Mouse (Mus musculus) cerebral cortex, adult 2 months (tissue): ENCODE data around the gene 4921507P07Rik.

Experiments used
- WGBS: fragments of 180-500 bp; shearing (Covaris S2); methylation state at CpG from one replicate; pipeline ENCODE4 v1.1.7; 2018; 5-methylcytosine and 5-hydroxymethylcytosine counted together

Gene 4921507P07Rik

GRCm38 (mm10) chr6:50596301-50597211 is at the start of gene 4921507P07Rik:
4921507P07Rik (minus strand) TSS chr6:50596632.
- WGBS: 1% methylated on average over 55 of the region's 62 CpGs

DNA sequence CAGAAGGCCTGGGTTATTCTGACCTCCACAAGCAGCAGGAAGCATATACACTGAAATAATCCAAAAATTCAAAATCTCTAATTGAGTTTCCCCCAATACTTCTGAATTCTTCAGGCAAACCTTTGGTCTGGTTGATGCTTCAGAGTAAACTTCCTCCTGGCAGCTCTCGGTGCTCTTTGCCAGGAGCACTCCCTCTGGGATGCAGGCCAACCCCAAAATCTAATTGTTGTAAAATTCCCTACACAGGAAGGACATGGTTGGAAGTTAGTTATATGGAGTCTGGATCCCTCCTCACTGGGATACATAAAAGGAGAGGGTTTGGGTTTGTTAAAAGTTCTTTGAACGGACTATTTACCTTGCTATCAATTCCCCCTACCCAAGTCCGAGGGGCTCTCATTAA is 48.3 kb upstream of the 4921507P07Rik start:
- WGBS: 63% methylated on average over 3 of the region's 3 CpGs

DNA sequence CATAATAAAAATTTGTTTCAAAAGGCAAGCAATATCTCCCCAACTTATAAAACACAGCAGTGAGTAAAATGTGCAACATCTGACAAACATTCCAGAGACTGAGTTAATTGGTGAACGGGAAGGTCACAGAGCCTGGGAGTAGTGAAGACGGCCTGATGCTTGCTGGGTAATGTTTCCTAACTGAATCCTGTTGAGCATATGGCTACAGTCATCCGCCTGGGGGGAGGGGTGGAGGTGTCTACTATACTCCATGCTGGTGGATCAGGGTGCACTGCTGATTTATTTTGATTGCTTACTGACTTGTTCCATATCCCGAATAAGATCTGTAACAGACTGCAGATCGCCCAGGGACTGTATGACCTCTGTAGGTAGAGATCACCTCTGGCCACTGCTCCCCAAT is 45.5 kb upstream of the 4921507P07Rik start:
- WGBS: 80% methylated on average over 5 of the region's 5 CpGs

DNA sequence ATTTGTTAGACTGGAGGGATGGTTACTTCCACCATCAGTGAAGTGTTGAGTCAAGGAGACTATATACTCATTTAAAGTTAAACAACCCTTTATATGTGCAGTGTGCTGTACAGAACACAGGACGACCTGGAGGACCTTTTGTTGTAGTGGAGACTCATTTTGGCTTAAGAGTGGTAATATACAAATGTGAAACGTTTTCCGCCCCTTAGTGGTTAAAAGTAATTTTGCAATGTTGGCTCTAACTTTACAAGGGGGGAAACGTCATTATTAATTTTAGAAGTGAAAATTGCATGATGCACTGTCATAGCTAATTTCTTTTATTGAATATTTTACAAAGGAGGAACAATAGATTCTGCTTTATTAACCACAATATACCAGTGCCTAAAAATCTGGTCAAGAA is 43.9 kb upstream of the 4921507P07Rik start:
- WGBS: 79% methylated on average over 4 of the region's 4 CpGs

DNA sequence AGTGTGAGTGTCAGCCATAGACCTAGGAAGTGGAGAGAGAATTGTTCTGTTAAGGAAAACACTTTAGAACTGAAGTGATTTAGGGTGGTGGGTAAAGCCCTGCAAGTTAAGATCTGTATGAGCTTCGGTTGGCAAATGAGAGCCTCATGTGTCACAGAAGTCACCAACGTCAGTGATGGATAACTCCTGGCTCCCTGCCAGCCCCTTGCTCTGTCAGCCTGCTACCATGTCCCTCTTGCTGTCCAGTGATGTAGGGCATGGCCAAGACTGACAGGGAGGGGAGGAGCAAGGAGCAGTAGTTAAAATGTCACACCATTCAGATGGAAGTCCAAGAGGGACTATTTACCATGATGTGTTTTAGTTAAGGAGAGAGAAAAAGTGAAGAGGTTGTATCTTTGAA is 43.2 kb upstream of the 4921507P07Rik start:
- 53% methylated on average over 2 of the region's 2 CpGs for WGBS

DNA sequence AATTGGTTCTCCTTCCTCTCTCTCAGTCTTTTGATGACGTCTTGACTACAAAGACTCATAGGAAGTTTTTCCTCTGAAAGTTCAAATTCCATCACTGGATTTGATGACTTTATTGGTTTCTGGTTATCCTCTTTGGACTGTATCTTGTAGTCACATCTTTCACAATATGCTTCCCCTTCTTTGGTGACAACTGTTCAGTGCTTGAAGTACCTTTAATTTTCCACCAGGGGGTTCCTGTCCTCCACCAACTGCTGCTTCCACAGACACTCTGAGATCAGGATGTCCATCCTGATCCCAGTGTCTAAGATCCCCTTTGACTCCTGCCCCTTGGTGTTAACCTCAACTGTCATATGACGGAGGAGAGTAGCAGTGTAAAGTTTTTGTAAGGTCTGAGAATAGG is 29.7 kb upstream of the 4921507P07Rik start:
- 65% methylated on average over 2 of the region's 2 CpGs for WGBS

DNA sequence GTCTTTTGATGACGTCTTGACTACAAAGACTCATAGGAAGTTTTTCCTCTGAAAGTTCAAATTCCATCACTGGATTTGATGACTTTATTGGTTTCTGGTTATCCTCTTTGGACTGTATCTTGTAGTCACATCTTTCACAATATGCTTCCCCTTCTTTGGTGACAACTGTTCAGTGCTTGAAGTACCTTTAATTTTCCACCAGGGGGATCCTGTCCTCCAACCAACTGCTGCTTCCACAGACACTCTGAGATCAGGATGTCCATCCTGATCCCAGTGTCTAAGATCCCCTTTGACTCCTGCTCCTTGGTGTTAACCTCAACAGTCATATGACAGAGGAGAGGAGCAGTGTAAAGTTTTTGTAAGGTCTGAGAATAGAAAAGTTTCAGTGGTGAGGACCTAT is 21.8 kb upstream of the 4921507P07Rik start:
- 75% methylated on average over 1 of the region's 1 CpGs for WGBS

GRCm38 (mm10) chr6:50601620-50602019 is 5.2 kb upstream of the 4921507P07Rik start:
- WGBS: 45% methylated on average over 4 of the region's 4 CpGs

DNA sequence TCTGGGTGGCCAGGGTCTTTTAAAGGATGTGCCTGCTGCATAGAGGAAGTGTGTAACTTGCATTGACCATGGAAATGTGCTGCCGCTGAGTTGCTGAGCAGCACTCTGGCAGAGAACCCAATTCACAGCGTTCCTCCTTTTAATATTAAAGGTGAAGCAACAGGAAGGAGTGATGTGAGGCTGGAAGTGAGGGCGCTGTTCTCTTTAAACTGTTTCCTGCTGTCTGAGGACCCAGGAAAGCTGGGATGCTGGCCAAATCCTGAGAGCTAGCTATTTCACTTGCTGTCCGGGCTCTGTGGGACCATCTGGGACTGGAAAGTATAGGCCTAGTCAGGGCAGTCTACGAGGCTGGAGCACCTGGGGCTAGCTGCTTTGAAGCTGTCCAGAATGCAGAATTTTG is 2.1 kb upstream of the 4921507P07Rik start:
- WGBS: 43% methylated on average over 5 of the region's 5 CpGs

GRCm38 (mm10) chr6:50594372-50594771 is 2.1 kb downstream of the 4921507P07Rik start:
- 89% methylated on average over 2 of the region's 2 CpGs for WGBS

DNA sequence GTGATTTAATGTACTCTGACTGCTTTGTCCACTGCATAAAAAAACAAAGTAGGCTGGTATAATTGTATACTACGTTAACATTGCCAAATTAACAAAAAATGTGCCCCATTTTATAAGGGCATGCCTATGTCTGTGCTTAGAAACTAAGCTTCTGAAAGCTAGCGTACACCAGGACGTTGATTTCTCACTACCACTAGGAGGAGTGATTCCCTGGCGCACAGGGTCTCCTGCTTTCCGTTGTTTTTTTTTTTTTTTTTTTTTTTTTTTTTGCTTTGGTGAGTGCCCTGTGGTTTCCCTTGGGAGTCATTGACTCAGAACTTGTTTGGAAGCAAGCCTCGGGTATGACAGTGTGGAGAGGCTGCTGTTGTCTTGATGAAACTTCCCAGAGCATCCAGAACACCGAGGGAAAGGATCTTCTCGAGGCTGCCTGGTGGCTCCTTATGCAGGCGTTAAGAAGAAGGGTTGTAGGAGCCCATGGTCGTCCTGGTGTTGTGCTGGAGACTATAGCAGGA is 3.0 kb downstream of the 4921507P07Rik start:
- WGBS: 76% methylated on average over 10 of the region's 10 CpGs

- WGBS: 93% methylated on average over 3 of the region's 3 CpGs
These were observed 6.2 kb downstream of the 4921507P07Rik start for GRCm38 (mm10) chr6:50590234-50590633.

GRCm38 (mm10) chr6:50588251-50588650 is 8.2 kb downstream of the 4921507P07Rik start:
- 51% methylated on average over 1 of the region's 1 CpGs for WGBS

GRCm38 (mm10) chr6:50587412-50587811 is 9.0 kb downstream of the 4921507P07Rik start:
- 76% methylated on average over 2 of the region's 2 CpGs for WGBS

- WGBS: 86% methylated on average over 5 of the region's 5 CpGs
These were observed 10.1 kb downstream of the 4921507P07Rik start for GRCm38 (mm10) chr6:50586316-50586715.

DNA sequence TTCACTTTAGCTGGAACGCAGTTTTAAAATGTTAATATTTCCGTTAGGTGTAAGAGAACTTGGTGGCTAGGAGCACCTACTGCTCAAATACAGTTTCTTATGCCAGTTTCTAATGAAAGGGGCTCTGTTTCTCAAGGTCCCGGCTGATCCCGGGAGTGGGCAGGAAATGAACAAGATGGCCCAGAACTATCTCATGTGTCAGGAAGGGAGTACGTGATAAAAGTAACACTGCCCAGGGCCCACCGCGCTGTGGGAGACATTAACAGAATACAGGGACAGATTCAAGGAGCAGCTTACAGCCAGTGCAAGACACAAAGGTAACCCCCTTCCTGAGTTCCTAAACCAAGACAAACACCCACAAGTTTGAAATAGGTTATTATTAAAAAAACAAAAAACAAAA is 10.7 kb downstream of the 4921507P07Rik start:
- WGBS: 78% methylated on average over 7 of the region's 7 CpGs

GRCm38 (mm10) chr6:50571661-50572060 is 24.8 kb downstream of the 4921507P07Rik start:
- WGBS: 69% methylated on average over 1 of the region's 1 CpGs

GRCm38 (mm10) chr6:50566997-50567255 is 29.5 kb downstream of the 4921507P07Rik start:
- WGBS: 3% methylated on average over 6 of the region's 6 CpGs

- under 1% methylated on average over 78 of the region's 78 CpGs for WGBS
These were observed 30.1 kb downstream of the 4921507P07Rik start, which contains the start of gene Cycs for GRCm38 (mm10) chr6:50566141-50566996. Cycs (minus strand) TSS chr6:50566538.

DNA sequence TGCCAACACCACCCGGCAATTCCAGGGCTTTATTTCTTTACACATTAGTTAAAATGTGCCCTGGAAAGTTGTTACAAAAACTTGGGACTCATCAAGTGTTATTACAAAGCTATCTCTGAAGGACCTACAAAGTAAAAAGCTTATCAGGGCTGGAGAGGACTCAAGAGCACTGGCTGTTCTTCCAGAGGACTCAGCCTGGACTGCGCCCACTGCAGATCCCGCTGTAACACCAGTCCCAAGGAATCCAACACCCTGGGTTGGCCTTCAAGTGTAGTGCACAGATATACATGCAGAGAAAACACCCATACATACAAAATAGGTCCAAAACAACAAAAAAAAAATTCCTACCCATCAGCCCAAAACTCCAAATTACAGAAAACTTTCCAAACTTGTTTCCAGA is 32.8 kb downstream of the 4921507P07Rik start:
- WGBS: 94% methylated on average over 3 of the region's 3 CpGs

GRCm38 (mm10) chr6:50562421-50562820 is 34.0 kb downstream of the 4921507P07Rik start:
- WGBS: 60% methylated on average over 4 of the region's 4 CpGs

- WGBS: 100% methylated on average over 1 of the region's 1 CpGs
These were observed 35.7 kb downstream of the 4921507P07Rik start for GRCm38 (mm10) chr6:50560776-50561175.
